Mouse (Mus musculus): Measurements from ENCODE around the gene Kif1a. TPM values are rescaled to one million over a fixed set of nuclear protein-coding genes. Genes with fewer than 3 reads are reported as not detected.
A peak's percentile ranks its signal among the peaks of the same experiment; 100 is the strongest.

The Kif1a gene
- polyA plus RNA-seq, 1 experiment from 2014 or later = 182 TPM

- peak; percentile 99 for DNase-seq (ENCODE audit: low spot score)
- Histone ChIP-seq H3K9me3 (replicated peaks; ENCODE audit: control insufficient read depth, low read length) (no peaks in the 10 kb centered on the region), H3K27me3 (replicated peaks; ENCODE audit: control insufficient read depth, insufficient read depth, low read length) (no peaks in the 10 kb centered on the region), H3K4me3 (ENCODE audit: low read depth, low read length) (peak overlapping the region; percentile 33), H3K36me3 (ENCODE audit: control insufficient read depth, insufficient read depth, low read length) (no peaks in the 10 kb centered on the region), H3K4me2 (ENCODE audit: low read length) (peak overlapping the region; percentile 66), H3K4me1 (ENCODE audit: control insufficient read depth, insufficient read depth, low read length) (peaks cover 7% of the 10 kb centered on the region; the same call in 1 of the 2 replicates), H3K27ac (ENCODE audit: low read depth, low read length) (peak overlapping the region; percentile 55; the same call in 1 of the 2 replicates), H3K9ac (ENCODE audit: low read length) (peak overlapping the region; percentile 62)
- ATAC-seq = peak; percentile 100
- 21% methylated on average over 21 of the region's 21 CpGs for WGBS
Observed at GRCm38 (mm10) chr1:93114713-93115463, 13.1 kb upstream of the Kif1a start.

GRCm38 (mm10) chr1:93102700-93103099, 949 bp upstream of the Kif1a start:
- H3K27ac ChIP-seq (ENCODE audit: low read depth, low read length) = no peak overlapping the region
- peaks cover 12% of the 10 kb centered on the region for H3K4me1 ChIP-seq (ENCODE audit: control insufficient read depth, insufficient read depth, low read length)
- ATAC-seq = no peak
- 0 out of 2 replicates have a peak, but pooled peaks cover 4% of the 10 kb centered on the region for H3K36me3 ChIP-seq (ENCODE audit: control insufficient read depth, insufficient read depth, low read length)
- H3K4me2 ChIP-seq (ENCODE audit: low read length) = no peak overlapping the region
- H3K27me3 ChIP-seq (replicated peaks; ENCODE audit: control insufficient read depth, insufficient read depth, low read length) = no peaks in the 10 kb centered on the region
- no peak for DNase-seq (ENCODE audit: low spot score)
- 73% methylated on average over 7 of the region's 7 CpGs for WGBS
- H3K9me3 ChIP-seq (replicated peaks; ENCODE audit: control insufficient read depth, low read length) = no peaks in the 10 kb centered on the region
- H3K9ac ChIP-seq (ENCODE audit: low read length) = peak overlapping the region; percentile 87; the same call in 1 of the 2 replicates
- H3K4me3 ChIP-seq (ENCODE audit: low read depth, low read length) = no peak overlapping the region

GRCm38 (mm10) chr1:93100576-93101491, 917 bp downstream of the Kif1a start:
- H3K27me3 ChIP-seq (replicated peaks; ENCODE audit: control insufficient read depth, insufficient read depth, low read length) = no peaks in the 10 kb centered on the region
- peak overlapping the region; percentile 75 for H3K4me3 ChIP-seq (ENCODE audit: low read depth, low read length)
- peak overlapping the region; percentile 90 for H3K27ac ChIP-seq (ENCODE audit: low read depth, low read length)
- H3K4me2 ChIP-seq (ENCODE audit: low read length) = peak overlapping the region; percentile 98
- ATAC-seq (peak; percentile 70), DNase-seq (ENCODE audit: low spot score) (peak; percentile 72)
- peaks cover 15% of the 10 kb centered on the region for H3K4me1 ChIP-seq (ENCODE audit: control insufficient read depth, insufficient read depth, low read length)
- peak overlapping the region; percentile 87 for H3K9ac ChIP-seq (ENCODE audit: low read length)
- 1% methylated on average over 47 of the region's 49 CpGs for WGBS
- peaks cover 17% of the 10 kb centered on the region; the same call in 1 of the 2 replicates for H3K36me3 ChIP-seq (ENCODE audit: control insufficient read depth, insufficient read depth, low read length)
- H3K9me3 ChIP-seq (replicated peaks; ENCODE audit: control insufficient read depth, low read length) = no peaks in the 10 kb centered on the region

GRCm38 (mm10) chr1:93100243-93100575, 1.5 kb downstream of the Kif1a start:
- no peak for DNase-seq (ENCODE audit: low spot score)
- WGBS = 2% methylated on average over 18 of the region's 18 CpGs

GRCm38 (mm10) chr1:93098956-93099355, 2.8 kb downstream of the Kif1a start:
- Histone ChIP-seq H3K27ac (ENCODE audit: low read depth, low read length) (no peak overlapping the region), H3K27me3 (replicated peaks; ENCODE audit: control insufficient read depth, insufficient read depth, low read length) (no peaks in the 10 kb centered on the region), H3K9me3 (replicated peaks; ENCODE audit: control insufficient read depth, low read length) (no peaks in the 10 kb centered on the region), H3K4me3 (ENCODE audit: low read depth, low read length) (no peak overlapping the region), H3K4me1 (ENCODE audit: control insufficient read depth, insufficient read depth, low read length) (peaks cover 17% of the 10 kb centered on the region), H3K36me3 (ENCODE audit: control insufficient read depth, insufficient read depth, low read length) (peaks cover 17% of the 10 kb centered on the region; the same call in 1 of the 2 replicates), H3K9ac (ENCODE audit: low read length) (peak overlapping the region; percentile 87; the same call in 1 of the 2 replicates), H3K4me2 (ENCODE audit: low read length) (peak overlapping the region; percentile 98)
- DNase-seq (ENCODE audit: low spot score) = no peak
- no peak for ATAC-seq
- WGBS = 88% methylated on average over 5 of the region's 5 CpGs

More at GRCm38 (mm10) chr1:93100243-93100575, 1.5 kb downstream of the Kif1a start:
- Histone ChIP-seq H3K27me3 (replicated peaks; ENCODE audit: control insufficient read depth, insufficient read depth, low read length) (no peaks in the 10 kb centered on the region), H3K4me3 (ENCODE audit: low read depth, low read length) (peak overlapping the region; percentile 75), H3K4me2 (ENCODE audit: low read length) (peak overlapping the region; percentile 98), H3K9me3 (replicated peaks; ENCODE audit: control insufficient read depth, low read length) (no peaks in the 10 kb centered on the region), H3K27ac (ENCODE audit: low read depth, low read length) (peak overlapping the region; percentile 90; the same call in 1 of the 2 replicates), H3K9ac (ENCODE audit: low read length) (peak overlapping the region; percentile 87), H3K4me1 (ENCODE audit: control insufficient read depth, insufficient read depth, low read length) (peaks cover 17% of the 10 kb centered on the region), H3K36me3 (ENCODE audit: control insufficient read depth, insufficient read depth, low read length) (peaks cover 17% of the 10 kb centered on the region; the same call in 1 of the 2 replicates)
- ATAC-seq = no peak; the same call in 1 of the 2 replicates

GRCm38 (mm10) chr1:93092582-93092981, 9.2 kb downstream of the Kif1a start:
- ATAC-seq (no peak), DNase-seq (ENCODE audit: low spot score) (no peak)
- 86% methylated on average over 3 of the region's 3 CpGs for WGBS
- Histone ChIP-seq H3K27ac (ENCODE audit: low read depth, low read length) (no peak overlapping the region), H3K27me3 (replicated peaks; ENCODE audit: control insufficient read depth, insufficient read depth, low read length) (no peaks in the 10 kb centered on the region), H3K4me2 (ENCODE audit: low read length) (no peak overlapping the region), H3K9me3 (replicated peaks; ENCODE audit: control insufficient read depth, low read length) (no peaks in the 10 kb centered on the region), H3K4me1 (ENCODE audit: control insufficient read depth, insufficient read depth, low read length) (peaks cover 5% of the 10 kb centered on the region; the same call in 1 of the 2 replicates), H3K4me3 (ENCODE audit: low read depth, low read length) (no peak overlapping the region), H3K36me3 (ENCODE audit: control insufficient read depth, insufficient read depth, low read length) (peaks cover 22% of the 10 kb centered on the region), H3K9ac (ENCODE audit: low read length) (no peak overlapping the region)

GRCm38 (mm10) chr1:93085136-93085535, 16.6 kb downstream of the Kif1a start:
- Histone ChIP-seq H3K9ac (ENCODE audit: low read length) (no peak overlapping the region), H3K4me1 (ENCODE audit: control insufficient read depth, insufficient read depth, low read length) (peaks cover 32% of the 10 kb centered on the region), H3K4me3 (ENCODE audit: low read depth, low read length) (no peak overlapping the region), H3K4me2 (ENCODE audit: low read length) (peak overlapping the region; percentile 3; the same call in 1 of the 2 replicates), H3K27ac (ENCODE audit: low read depth, low read length) (peak overlapping the region; percentile 60; the same call in 1 of the 2 replicates), H3K27me3 (replicated peaks; ENCODE audit: control insufficient read depth, insufficient read depth, low read length) (no peaks in the 10 kb centered on the region), H3K36me3 (ENCODE audit: control insufficient read depth, insufficient read depth, low read length) (peaks cover 44% of the 10 kb centered on the region), H3K9me3 (replicated peaks; ENCODE audit: control insufficient read depth, low read length) (no peaks in the 10 kb centered on the region)
- ATAC-seq (peak; percentile 49; the same call in 1 of the 2 replicates), DNase-seq (ENCODE audit: low spot score) (peak; percentile 75)
- WGBS = 15% methylated on average over 6 of the region's 6 CpGs

GRCm38 (mm10) chr1:93083420-93084285, 18.1 kb downstream of the Kif1a start:
- Histone ChIP-seq H3K9ac (ENCODE audit: low read length) (no peak overlapping the region), H3K36me3 (ENCODE audit: control insufficient read depth, insufficient read depth, low read length) (peaks cover 49% of the 10 kb centered on the region), H3K27me3 (replicated peaks; ENCODE audit: control insufficient read depth, insufficient read depth, low read length) (no peaks in the 10 kb centered on the region), H3K4me1 (ENCODE audit: control insufficient read depth, insufficient read depth, low read length) (peaks cover 45% of the 10 kb centered on the region), H3K4me2 (ENCODE audit: low read length) (no peak overlapping the region), H3K27ac (ENCODE audit: low read depth, low read length) (peak overlapping the region; percentile 52; the same call in 1 of the 2 replicates), H3K4me3 (ENCODE audit: low read depth, low read length) (no peak overlapping the region), H3K9me3 (replicated peaks; ENCODE audit: control insufficient read depth, low read length) (no peaks in the 10 kb centered on the region)
- DNase-seq (ENCODE audit: low spot score) (no peak), ATAC-seq (no peak)
- WGBS = 66% methylated on average over 12 of the region's 12 CpGs
